Mouse (Mus musculus) CD8-positive naive resting alpha-beta T cell, adult 2 months (primary cell): Measurements from ENCODE around the gene Stpg4.

ENCODE experiments used
- DNase-seq, 2 experiments: peaks; one replicate each; pipeline ENCODE4 v3.0.0; 2022; ENCODE audit warnings: low read depth in 2 of 2, low spot score in 2 of 2

The Stpg4 gene

DNA sequence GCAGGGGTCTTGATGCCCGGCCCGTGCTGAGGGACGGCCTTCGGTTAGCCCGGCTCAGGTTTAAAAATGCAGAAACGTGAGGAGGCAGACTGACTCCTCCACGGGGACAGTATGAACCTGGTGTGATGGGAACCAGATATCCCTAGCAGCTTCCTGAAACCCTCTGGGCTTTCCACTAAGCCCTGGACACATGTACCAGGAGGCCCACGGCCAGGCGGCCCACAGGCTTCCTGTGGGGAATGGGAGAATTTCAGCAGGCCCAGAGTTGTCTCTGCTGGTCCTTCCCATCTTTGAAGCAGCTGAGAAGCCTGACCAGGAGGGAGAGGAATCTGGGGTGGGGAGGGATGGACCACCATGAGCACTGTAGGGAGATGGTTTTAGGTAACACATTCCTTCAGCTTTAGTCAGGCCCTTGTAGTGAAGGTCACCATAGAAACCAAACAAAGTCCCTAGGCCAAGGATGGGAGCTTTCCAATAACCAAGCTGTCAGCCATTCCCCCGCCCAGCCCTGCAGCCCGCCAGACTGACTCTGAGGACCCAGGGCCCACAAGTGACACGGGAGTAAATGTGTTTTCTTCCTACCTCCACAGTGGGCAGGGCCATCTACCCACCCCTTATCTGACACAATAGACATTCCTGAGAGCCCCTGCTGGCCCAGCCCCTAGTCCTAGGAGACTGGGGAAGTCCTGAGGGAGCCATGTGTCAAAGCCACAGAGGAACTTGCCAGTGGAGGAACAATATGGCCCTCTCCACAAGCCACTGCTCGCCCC lies 76.9 kb downstream of the Stpg4 start:
- no peak for DNase-seq

- no peak for DNase-seq
Observed at GRCm38 (mm10) chr17:87349575-87349974, 78.0 kb downstream of the Stpg4 start.

DNA sequence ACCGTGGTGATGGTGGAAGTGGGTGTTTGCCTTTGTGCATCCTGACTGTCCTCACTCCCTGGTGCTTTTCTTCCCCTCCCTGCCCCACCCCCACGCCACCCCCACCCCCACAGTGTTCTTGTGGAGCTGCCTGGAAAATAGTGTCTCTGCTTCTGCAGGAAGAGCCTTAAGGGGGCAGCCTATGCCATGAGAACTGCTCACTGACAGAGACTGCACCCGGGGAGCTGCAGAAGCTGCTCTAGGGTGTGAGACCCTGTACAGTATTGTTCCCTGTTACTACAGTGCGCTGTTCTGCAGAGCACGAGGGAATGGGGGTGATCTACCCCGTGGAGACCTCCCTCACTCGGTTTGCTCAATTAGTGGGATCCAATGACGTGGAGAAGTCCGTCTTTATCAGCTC lies 78.5 kb downstream of the Stpg4 start:
- DNase-seq: no peak

GRCm38 (mm10) chr17:87348353-87348752 lies 79.2 kb downstream of the Stpg4 start:
- no peak for DNase-seq

GRCm38 (mm10) chr17:87345252-87345593 lies 82.3 kb downstream of the Stpg4 start:
- no peak for DNase-seq

GRCm38 (mm10) chr17:87344441-87345251 lies 82.9 kb downstream of the Stpg4 start:
- DNase-seq: peak; percentile 44 to 56

- no peak for DNase-seq
Observed at GRCm38 (mm10) chr17:87343060-87343703, 84.4 kb downstream of the Stpg4 start.
